Mouse (Mus musculus) large intestine, adult 2 months (tissue): Measurements from ENCODE around the gene Psmb11. TPM values are rescaled to one million over a fixed set of nuclear protein-coding genes. Genes with fewer than 3 reads are reported as not detected.
"Not testable (repeated sequence)": the region's sequence is repeated elsewhere in the genome, so short reads cannot be mapped to it uniquely, and the experiment has no call there.

Experiments
- DNase-seq: peaks from one replicate; pipeline ENCODE4 v3.0.0-alpha.2; 2012; ENCODE audit warnings: low read depth, low spot score
- WGBS: fragments of 180-500 bp; shearing (Covaris S2); methylation state at CpG from one replicate; pipeline ENCODE4 v1.1.7; 2018; 5-methylcytosine and 5-hydroxymethylcytosine counted together
- polyA plus RNA-seq: library from polyadenylated mRNA; depleted of rRNA; stranded (reverse); fragments of >200 nt; gene quantifications from 2 replicates; pipeline ENCODE4 v1.2.3, GENCODE M21; 2012

The Psmb11 gene
- polyA plus RNA-seq, 1 experiment, result not detected

DNA sequence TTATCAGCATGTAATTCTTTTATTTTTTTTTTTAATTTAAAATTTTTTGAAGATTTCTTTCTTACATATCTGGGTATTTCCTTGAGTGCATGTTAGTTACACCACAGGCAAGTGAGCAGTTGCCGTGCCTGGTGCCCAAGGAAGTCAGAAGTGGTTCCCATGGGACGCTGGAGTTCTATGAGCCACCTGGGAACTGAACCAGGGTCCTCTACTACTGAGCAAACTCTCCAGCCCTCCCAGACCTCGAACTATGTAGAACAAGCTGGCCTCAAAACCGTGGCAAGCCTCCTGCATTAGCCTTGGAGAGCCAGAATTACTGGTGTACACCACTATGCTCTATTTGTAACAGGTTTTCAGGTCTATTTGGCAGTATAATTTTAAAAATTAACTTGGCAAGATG, 18.6 kb upstream of the Psmb11 start:
- WGBS, result 42% methylated on average over 4 of the region's 4 CpGs
- no peak for DNase-seq

DNA sequence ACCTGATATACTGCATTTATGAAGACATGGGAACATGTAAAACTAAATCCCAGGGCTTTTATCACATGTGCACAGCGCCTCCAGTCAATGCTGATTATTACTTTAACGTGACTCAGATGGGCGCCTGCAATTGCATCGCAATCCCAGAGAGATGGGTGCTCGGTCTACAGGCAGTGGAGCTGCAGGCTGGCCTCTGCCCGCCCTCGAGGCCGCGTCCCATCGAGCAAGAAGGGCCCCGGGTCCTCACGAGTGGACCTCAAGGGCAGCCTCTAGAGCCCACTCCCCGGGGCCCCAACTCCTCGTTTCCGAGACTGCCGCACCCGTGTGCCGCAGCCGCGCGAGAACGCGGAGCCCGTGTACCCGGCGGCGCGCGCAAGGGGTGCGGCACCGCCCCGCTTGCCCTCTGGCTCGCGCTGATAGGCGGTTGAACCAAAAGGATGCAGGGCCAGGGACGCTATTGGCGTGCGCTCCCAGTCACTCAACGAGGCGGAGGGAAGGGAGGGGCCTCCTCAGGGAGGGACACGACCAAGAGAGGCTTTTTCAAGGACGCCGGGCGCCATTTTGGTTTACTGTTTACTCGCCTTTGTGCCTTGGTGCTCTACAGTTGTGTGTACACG, 18.1 kb upstream of the Psmb11 start:
- WGBS, result under 1% methylated on average over 46 of the region's 46 CpGs
- peak; percentile 95 for DNase-seq

DNA sequence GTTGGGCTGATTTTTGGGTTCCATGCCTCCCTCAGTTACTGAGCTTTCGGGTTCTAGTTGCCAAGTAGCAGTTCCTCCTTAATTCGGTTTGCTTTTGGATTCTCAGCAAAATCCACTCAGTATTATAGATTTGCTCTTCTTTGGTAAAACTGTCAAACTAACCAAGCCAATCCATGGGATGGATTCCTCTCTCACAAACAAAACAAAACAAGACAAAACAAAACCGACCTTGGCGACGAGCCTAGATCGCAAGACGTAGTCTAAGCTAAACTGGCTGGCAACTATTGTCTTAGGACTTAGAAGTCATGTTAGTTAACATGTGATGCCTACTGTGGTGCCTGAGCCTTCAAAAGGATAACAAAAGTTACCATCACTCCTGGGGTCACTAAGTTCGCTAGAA, 17.5 kb upstream of the Psmb11 start:
- no peak for DNase-seq
- WGBS, result 81% methylated on average over 8 of the region's 8 CpGs

DNA sequence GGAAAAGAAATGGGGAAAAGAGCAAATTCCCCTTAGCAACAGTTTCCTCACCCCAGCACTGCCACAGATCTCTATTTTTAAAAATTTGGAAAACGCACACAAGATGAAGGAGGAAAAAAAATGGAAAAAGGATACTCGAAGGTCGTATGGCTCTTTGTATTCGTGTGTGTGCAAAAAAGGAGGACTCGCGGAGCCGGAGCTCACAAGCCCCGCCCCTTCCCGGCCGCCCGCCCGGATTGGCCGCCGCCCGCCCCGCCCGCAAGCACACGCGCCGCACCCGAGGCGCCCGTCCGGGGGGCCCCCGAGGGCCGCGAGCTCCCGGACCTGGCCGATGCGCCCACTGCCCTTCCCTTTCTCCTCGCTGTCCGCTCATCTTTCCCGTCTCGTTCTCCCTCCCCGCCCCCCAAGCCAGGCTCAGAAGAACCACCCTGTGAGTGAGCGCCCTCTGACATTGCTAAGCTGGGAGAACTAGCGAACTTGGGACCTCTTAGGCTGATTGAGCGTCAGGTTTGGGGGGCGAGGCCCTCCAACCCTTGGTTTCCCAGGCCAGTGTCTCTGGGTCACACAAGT, 15.4 kb upstream of the Psmb11 start, which contains the start of gene 4931414P19Rik:
Gene 4931414P19Rik (minus strand): TSS at position 242 of the 570 bp plus-strand sequence.
- WGBS, result 1% methylated on average over 39 of the region's 39 CpGs
- DNase-seq, result no peak

DNA sequence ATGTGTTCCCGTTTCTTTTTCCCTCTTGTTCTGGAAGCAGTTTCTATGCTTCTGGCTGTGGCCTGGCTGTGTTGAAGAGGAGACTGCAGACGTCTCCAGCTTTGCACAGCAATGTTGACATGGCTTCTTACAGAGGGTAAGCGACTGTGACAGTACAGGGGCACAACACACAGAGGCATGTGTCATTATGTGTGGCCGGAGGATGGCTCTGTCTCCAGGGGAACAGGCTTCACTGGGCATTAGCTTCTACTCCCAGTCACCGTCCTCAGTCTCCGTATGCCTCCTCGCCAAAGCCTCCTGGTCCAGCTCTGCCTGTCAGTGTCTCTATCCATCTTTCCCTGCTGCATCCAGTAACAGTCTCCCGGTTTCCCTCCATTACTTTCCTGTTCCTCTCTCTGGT, 14.0 kb upstream of the Psmb11 start:
- 70% methylated on average over 8 of the region's 8 CpGs for WGBS
- no peak for DNase-seq

DNA sequence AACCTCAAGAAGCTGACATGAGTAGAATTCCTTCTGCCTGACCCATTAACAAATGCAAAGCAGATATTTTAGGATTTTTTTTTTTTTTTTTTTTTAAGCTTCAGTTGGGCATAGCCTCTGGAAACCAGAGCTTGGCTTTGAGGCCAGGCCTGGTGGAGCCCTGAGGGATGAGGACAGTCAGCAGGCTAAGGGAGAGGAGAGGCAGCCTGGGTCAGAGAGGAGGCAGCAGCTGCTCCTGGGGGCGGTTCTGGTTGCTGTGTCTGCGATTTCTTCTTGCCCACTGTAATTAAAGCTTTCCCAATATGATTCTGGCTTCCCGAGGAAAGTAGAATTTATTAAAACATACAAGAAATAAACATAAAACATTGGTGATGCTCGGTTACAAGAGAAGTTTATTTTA, 12.0 kb upstream of the Psmb11 start:
- WGBS, result 68% methylated on average over 4 of the region's 4 CpGs
- no peak for DNase-seq

DNA sequence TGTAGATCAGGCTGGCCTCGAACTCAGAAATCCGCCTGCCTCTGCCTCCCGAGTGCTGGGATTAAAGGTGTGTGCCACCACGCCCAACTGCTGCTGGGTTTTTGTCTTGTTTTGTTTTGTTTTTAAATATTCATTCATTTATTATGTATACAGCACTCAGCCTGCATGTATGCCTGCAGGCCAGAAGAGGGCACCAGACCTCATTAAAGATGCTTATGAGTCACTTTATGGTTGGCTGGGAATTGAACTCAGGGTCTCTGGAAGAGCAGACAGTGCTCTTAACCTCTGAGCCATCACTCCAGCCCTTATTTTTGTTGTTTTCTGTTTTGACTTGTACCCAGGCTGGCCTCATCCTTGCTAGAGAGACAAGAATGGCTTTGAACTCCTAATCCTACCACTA, 11.3 kb upstream of the Psmb11 start:
- DNase-seq, result no peak
- 74% methylated on average over 4 of the region's 4 CpGs for WGBS

DNA sequence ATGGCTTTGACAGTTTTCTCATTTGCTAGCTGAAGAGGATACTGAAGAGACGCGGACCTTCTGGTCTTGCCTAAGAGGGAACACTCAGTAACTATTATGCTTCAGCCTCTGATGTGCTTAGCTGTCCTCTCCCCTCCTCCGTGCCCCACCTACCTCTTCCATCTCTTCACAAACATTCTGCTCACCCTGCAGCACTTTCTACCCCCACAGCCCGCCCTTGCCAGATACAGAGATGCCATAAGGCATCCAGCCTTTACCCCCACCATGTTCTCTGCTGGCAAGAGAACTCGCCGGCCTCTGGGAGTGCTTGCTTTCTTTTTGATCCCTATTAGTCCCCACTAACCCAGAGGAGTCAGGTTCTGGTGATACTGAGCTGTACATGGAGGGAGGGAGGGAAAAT, 10.6 kb upstream of the Psmb11 start:
- 85% methylated on average over 6 of the region's 6 CpGs for WGBS
- DNase-seq, result no peak

DNA sequence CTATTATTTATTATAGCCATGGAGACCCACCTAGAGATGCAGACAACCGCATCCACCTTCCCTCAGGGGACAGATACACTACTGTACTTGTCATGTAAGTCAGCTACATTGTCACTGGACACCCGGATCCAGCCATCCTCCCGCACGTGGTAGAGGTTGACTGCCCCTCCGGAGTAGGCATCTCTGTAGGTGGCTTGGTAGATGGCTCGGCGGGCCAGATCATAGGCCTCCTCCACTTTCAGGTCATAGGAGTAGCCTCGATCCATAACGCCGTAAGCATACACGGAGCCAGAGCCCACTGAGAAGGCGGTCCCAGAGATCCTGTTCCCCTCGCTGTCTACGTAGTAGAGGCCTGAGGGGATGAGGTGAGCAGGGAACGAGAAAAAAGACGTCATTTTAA, 7.1 kb upstream of the Psmb11 start:
- 92% methylated on average over 16 of the region's 16 CpGs for WGBS
- DNase-seq, result not testable (repeated sequence)

DNA sequence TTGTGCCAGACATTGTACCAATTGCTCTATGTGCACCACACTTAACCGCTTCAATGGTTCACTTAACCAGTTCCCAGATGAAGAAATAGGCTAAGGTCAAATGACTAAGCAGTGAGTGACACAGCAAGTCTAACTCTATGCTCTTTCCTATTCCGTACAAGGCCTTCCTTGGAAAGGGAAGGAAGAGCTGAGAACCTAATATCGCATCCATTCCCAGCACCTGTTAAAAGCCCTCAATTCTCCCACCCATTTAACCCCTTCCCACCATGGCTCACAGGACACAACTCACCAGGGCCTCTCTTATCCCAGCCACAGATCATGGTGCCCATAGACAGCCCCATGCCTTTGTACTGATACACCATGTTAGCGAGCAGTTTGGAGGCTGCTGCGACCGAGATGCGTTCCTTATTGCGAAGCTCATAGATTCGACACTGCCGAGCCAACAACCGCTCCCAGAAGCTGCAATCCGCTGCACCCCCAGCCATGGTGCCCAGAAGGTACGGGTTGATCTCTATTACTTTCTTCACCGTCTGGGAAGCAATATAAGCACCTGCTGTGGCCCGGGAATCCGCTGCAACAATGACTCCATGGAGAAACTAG, 4.9 kb upstream of the Psmb11 start:
- no peak for DNase-seq
- WGBS, result 94% methylated on average over 16 of the region's 16 CpGs

DNA sequence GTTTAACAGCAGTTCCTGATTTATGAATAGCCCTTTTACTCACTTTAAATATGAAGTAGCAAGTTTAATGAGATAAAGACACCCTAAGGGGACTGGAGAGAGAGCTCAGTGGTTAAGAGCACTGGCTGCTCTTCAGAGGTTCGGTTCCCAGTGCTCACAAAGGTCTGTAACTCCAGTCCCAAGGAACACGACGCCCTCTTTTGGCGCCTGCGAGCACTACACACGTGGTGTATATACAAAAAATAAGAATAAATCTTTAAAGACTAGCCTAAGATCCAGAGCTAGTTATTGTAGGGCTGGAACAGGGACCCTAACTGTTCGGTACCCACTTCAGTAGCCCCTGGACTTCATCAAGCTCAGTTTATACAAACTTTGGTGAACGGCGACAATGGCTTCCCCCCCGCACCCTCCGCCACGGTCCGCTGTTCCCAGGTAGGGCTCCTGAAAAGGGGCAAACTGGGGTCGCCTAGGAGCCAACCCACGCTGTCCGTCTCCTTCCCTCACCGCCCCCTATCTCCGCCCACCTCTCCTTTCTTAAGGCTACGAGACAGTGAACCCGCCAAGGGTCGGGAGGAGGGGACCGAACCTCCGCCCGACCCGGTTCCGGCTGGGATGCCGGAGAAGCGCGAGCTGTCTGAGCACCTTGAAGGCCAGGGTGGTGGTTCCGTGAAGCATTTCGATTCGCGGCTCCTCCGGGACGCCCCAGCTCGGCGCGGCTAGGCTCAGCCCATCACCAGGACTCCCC, 3.9 kb upstream of the Psmb11 start:
- 2% methylated on average over 38 of the region's 38 CpGs for WGBS
- DNase-seq, result no peak

DNA sequence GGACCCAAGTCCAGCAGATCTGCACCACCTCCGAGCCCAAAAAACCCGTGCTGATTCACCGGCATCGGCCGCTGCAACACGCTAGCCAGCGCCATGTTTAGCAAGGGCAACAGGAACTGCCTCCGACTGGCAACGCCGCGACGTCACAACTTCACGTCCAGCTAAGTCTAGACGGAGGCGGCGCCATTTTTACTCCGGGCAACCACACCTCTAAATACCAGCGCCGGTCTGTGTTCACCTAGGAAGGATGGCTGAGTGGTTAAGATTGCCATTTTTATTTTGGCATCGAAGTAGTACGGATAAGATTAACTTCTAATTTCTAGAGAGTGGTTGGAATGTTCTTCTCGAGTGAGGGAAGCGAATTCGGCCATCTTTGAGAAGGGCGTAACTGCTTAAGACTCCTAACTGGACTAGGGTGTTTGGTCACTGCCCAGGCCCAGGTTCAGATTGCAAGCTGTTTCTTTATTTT, 3.3 kb upstream of the Psmb11 start, which contains the start of gene Psmb5:
Gene Psmb5 (minus strand): TSS at position 126 of the 469 bp plus-strand sequence.
- DNase-seq, result no peak
- 1% methylated on average over 25 of the region's 25 CpGs for WGBS

DNA sequence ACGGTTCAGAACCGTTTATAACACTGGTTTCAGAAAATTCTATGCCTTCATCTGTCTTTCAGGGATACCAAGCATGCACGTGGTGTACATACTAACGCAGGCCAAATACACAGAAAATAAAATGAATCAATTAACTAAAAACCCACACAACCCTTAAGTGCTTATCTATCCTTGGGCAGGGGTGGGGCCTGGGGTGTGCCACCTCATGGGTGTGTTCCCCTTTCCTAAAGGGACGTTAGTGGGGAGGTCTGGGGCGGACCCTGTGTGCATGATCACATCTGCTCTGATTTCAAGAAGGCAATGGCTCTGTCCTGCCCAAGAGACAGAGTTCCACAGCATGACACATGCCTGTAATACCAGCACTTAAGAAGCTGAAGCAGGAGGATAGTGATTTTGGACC, 2.1 kb downstream of the Psmb11 start:
- DNase-seq, result no peak
- 76% methylated on average over 6 of the region's 6 CpGs for WGBS

DNA sequence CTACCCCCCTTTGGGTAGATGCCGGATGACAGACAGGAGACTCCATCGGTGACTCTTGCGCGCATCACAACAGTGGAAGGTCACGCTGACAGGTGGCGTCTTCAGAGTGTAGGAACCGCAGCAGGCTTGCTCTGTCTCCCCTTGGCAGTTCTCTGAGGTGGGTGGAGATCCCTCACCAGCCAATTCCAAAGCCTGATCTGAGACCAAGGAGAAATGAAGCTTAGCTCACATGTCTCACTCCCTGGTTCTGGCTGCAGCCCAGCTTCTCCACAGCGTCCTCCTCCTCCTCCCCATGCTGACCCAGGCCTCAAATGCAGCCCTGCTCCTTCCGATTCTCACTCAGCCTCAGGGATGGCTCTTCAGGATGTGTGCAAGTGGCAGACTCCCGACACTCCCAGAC, 3.7 kb downstream of the Psmb11 start:
- no peak for DNase-seq
- 85% methylated on average over 10 of the region's 10 CpGs for WGBS

DNA sequence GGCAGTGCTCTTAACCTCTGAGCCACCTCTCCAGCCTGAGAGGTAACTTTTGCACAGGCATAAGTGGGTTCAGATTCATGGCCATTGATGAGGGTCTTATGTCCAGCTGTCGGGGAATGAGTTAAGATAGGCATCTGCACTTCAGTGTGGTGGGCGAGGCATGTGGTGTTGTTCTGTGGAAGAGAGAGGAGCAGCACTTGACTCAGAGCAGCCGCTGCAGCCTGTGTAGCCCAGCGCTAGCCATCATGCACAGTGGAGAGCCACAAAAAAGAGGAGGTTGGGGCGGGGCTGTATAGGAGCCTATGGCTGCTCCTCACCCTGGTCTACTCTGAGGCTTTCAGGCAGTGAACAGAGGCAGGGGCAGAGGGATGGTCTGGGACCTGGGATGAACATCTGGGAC, 6.9 kb downstream of the Psmb11 start:
- no peak for DNase-seq
- WGBS, result 69% methylated on average over 5 of the region's 5 CpGs

DNA sequence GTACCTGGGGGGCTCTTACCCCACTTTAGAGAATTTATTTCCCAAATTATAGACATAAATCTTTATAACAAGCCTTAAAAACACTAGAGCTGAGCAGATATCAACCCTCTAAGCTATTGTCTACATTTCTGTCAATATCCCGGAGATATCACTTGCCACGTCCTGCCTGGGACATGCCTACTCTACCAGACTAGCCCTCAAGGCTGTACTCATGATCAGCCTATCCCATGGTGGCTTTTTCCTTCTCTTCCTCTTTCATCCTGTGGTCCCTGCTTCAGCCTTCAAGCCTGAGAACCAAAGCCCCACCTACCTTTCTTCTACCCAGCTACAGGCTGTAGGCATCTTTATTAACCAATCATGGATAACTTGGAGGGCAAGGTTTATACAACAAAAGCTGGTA, 8.6 kb downstream of the Psmb11 start:
- WGBS, result 89% methylated on average over 2 of the region's 2 CpGs
- DNase-seq, result no peak

DNA sequence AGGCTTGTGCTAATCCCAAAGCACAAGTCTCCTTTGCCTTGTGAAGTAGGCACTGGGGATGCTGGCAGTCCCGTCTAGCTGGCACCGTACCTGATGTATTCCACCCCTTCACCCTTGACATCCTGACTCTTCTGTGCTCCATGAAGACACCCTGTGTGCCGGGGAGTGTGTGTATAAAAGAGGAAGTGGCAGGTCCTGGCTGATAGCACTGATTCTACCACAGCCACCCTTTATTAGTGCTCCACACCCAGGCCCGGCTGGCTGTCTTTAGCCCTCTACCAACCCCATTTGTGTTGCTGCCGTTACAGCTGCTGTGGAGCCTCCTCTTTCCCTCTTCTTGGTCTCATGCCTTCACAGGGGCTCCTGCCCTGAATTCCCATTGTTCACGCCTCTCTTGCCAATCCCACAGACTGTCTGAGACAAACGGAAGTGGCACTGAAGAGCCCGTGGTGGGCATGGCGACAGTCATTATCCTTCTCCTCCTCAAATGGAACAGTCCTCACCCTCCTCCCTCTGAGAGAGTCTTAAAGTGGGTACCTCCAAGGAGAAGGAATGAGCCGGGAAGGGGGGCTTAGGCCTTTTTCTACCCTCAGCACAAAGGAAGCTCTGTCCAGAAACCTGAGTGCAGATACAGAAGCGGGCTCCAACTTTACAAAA, 9.5 kb downstream of the Psmb11 start:
- 83% methylated on average over 11 of the region's 11 CpGs for WGBS
- no peak for DNase-seq

DNA sequence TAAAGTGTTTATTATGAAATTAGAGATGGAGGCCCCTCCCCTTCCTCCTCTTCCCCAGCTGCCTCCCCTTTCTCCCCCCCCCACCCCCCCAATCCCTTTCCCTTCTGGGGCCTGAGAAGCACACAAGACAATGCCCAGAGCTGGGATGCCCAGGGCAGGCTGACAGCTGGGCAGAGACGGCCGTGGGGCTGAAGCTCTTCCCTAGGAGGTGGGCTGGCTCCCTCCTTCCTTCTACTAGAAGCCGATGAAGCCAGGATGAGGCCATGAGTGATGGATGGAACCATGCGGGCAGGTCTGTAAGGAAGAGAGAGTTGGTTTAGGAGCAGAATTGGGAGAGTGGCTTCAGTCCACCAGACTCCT, 10.0 kb downstream of the Psmb11 start:
- no peak for DNase-seq
- 85% methylated on average over 4 of the region's 4 CpGs for WGBS

DNA sequence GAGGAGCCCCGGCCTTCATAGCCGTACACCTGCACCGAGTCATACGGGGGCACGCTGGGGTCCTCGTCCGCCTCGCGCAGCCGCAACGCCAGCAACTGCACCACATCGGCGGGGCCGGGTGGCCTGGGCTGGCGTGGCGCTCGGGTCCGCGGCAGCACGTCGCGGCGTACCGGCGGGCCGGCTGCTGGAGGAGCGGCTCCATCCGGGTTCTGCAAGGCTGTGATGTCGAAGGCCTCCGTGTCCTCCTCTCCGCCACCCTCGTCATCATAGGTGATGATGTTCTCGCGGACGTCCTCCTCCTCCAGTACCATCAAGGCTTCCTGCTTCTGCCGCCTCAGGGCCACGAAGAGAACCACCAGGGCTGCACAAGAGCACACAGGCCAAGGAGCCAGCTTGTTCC, 11.0 kb downstream of the Psmb11 start:
- DNase-seq, result no peak
- WGBS, result 97% methylated on average over 37 of the region's 37 CpGs

DNA sequence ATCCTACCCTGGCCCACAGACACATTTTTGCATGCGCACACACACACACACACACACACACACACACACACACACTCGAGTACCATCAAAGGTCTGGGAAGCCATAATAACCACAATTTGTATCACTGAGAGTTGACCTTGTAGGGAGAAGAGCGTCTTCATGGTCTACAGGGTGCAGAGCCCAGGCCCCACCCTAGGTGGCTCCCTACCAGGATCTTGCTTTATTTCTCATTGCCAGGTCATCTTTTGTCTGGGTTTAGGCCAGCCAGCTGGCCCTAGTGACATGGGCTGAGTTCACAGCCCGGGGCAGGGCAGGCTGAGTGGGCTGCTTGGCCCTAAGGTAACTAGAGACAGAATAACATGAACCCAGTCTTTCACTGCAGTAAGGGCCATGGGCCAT, 12.9 kb downstream of the Psmb11 start:
- DNase-seq, result no peak
- 71% methylated on average over 4 of the region's 4 CpGs for WGBS
